Mouse (Mus musculus): ENCODE measurements around the gene Zfp385a. TPM values are rescaled to one million over a fixed set of nuclear protein-coding genes. Genes with fewer than 3 reads are reported as not detected.
"Not testable (repeated sequence)": the region's sequence is repeated elsewhere in the genome, so short reads cannot be mapped to it uniquely, and the experiment has no call there.

Zfp385a gene
- total RNA-seq, 2 experiments from 2014 or later = 3.2 to 11.5 TPM

- no peak for ATAC-seq (replicated peaks; ENCODE audit: poor library complexity)
Measured at GRCm38 (mm10) chr15:103294649-103295048, 45.2 kb downstream of the Zfp385a start.

- 0 out of 2 replicates have a peak, but pooled peaks have one; percentile 20 for ATAC-seq (replicated peaks; ENCODE audit: poor library complexity)
Measured at GRCm38 (mm10) chr15:103293375-103293774, 46.5 kb downstream of the Zfp385a start.

- ATAC-seq (replicated peaks; ENCODE audit: poor library complexity) = no peak
Measured at GRCm38 (mm10) chr15:103292673-103293345, 47.1 kb downstream of the Zfp385a start.

GRCm38 (mm10) chr15:103290843-103291242 is 49.0 kb downstream of the Zfp385a start:
- no peak for ATAC-seq (replicated peaks; ENCODE audit: poor library complexity)

- no peak for ATAC-seq (replicated peaks; ENCODE audit: poor library complexity)
Measured at GRCm38 (mm10) chr15:103290417-103290816, 49.5 kb downstream of the Zfp385a start.

GRCm38 (mm10) chr15:103289600-103289999 is 50.3 kb downstream of the Zfp385a start:
- ATAC-seq (replicated peaks; ENCODE audit: poor library complexity) = no peak

- ATAC-seq (replicated peaks; ENCODE audit: poor library complexity) = no peak
Measured at GRCm38 (mm10) chr15:103285778-103286417, 54.0 kb downstream of the Zfp385a start.

- ATAC-seq (replicated peaks; ENCODE audit: poor library complexity) = no peak
Measured at GRCm38 (mm10) chr15:103284647-103285046, 55.2 kb downstream of the Zfp385a start.

GRCm38 (mm10) chr15:103284066-103284465 is 55.8 kb downstream of the Zfp385a start:
- peak; percentile 73 for ATAC-seq (replicated peaks; ENCODE audit: poor library complexity)

GRCm38 (mm10) chr15:103281465-103282205 is 58.3 kb downstream of the Zfp385a start:
- ATAC-seq (replicated peaks; ENCODE audit: poor library complexity) = no peak

GRCm38 (mm10) chr15:103280817-103281464 is 59.0 kb downstream of the Zfp385a start:
- ATAC-seq (replicated peaks; ENCODE audit: poor library complexity) = peak; percentile 85

- peak; percentile 37; the same call in 1 of the 2 replicates for ATAC-seq (replicated peaks; ENCODE audit: poor library complexity)
Measured at GRCm38 (mm10) chr15:103279750-103280149, 60.1 kb downstream of the Zfp385a start.

- ATAC-seq (replicated peaks; ENCODE audit: poor library complexity) = no peak
Measured at GRCm38 (mm10) chr15:103277949-103278348, 61.9 kb downstream of the Zfp385a start.

GRCm38 (mm10) chr15:103275943-103276342 is 64.0 kb downstream of the Zfp385a start:
- ATAC-seq (replicated peaks; ENCODE audit: poor library complexity) = not testable (repeated sequence)

- ATAC-seq (replicated peaks; ENCODE audit: poor library complexity) = peak; percentile 93
Measured at GRCm38 (mm10) chr15:103272419-103273279, 67.2 kb downstream of the Zfp385a start, which contains the start of gene Copz1. Copz1 (plus strand) TSS chr15:103272714.

- peak; percentile 25; the same call in 1 of the 2 replicates for ATAC-seq (replicated peaks; ENCODE audit: poor library complexity)
Measured at GRCm38 (mm10) chr15:103268903-103269302, 71.0 kb downstream of the Zfp385a start.

GRCm38 (mm10) chr15:103264794-103265193 is 75.1 kb downstream of the Zfp385a start:
- ATAC-seq (replicated peaks; ENCODE audit: poor library complexity) = no peak
